Mouse (Mus musculus): Measurements from ENCODE around the gene Fam196b. TPM values are rescaled to one million over a fixed set of nuclear protein-coding genes. Genes with fewer than 3 reads are reported as not detected.

The Fam196b gene
- polyA plus RNA-seq, 1 experiment = not detected

GRCm38 (mm10) chr11:34384178-34384577 lies 69.6 kb downstream of the Fam196b start:
- Histone ChIP-seq H3K4me3 (ENCODE audit: insufficient read depth, low read depth, low read length) (no peak overlapping the region), H3K27ac (ENCODE audit: insufficient read depth, low read depth, low read length) (no peak overlapping the region), H3K4me1 (ENCODE audit: control insufficient read depth, insufficient read depth, low read length) (no peaks in the 10 kb centered on the region)
- TF ChIP-seq CTCF (IDR thresholded peaks at IDR 0.05; ENCODE audit: insufficient read depth, low read depth, low read length) = no peak
- TF ChIP-seq POLR2A (IDR thresholded peaks at IDR 0.05; ENCODE audit: insufficient read depth, low read depth, low read length) = no peak
- 80% methylated on average over 4 of the region's 4 CpGs for WGBS

DNA sequence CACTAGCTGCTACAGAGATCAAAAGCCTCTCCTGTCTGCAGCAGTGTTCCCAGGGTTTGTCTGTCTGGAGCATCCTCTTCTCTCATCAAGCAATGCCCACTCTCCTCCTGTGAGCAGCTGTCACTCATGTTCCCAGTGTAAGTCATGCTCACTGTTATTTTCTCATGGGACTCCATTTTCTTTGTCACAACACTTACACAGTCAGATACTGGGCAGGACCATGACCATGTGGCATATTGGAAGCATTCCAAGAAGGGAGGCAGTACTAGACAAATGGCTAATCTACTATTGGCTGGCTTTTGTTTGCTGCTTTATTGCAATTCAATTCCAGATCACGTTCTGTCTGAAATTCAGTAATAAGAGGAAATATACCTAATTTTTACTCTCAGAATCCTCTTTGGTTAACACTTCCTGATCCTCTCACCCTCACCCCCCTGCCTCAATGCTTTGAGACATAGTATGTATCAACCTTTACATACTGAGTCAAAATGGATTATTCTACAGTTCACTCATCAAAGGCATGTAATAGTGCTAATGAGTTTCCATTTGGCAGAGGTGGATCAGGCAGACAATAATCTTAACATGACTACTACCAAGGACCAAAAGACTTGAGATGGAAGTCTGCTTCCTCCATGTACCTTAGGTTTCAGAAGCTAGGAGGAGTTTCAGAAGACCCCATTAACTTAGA lies 70.5 kb downstream of the Fam196b start:
- TF ChIP-seq CTCF (IDR thresholded peaks at IDR 0.05; ENCODE audit: insufficient read depth, low read depth, low read length) (no peak), POLR2A (IDR thresholded peaks at IDR 0.05; ENCODE audit: insufficient read depth, low read depth, low read length) (no peak)
- WGBS = 37% methylated on average over 1 of the region's 1 CpGs
- Histone ChIP-seq H3K27ac (ENCODE audit: insufficient read depth, low read depth, low read length) (no peak overlapping the region), H3K4me3 (ENCODE audit: insufficient read depth, low read depth, low read length) (no peak overlapping the region), H3K4me1 (ENCODE audit: control insufficient read depth, insufficient read depth, low read length) (no peaks in the 10 kb centered on the region)

DNA sequence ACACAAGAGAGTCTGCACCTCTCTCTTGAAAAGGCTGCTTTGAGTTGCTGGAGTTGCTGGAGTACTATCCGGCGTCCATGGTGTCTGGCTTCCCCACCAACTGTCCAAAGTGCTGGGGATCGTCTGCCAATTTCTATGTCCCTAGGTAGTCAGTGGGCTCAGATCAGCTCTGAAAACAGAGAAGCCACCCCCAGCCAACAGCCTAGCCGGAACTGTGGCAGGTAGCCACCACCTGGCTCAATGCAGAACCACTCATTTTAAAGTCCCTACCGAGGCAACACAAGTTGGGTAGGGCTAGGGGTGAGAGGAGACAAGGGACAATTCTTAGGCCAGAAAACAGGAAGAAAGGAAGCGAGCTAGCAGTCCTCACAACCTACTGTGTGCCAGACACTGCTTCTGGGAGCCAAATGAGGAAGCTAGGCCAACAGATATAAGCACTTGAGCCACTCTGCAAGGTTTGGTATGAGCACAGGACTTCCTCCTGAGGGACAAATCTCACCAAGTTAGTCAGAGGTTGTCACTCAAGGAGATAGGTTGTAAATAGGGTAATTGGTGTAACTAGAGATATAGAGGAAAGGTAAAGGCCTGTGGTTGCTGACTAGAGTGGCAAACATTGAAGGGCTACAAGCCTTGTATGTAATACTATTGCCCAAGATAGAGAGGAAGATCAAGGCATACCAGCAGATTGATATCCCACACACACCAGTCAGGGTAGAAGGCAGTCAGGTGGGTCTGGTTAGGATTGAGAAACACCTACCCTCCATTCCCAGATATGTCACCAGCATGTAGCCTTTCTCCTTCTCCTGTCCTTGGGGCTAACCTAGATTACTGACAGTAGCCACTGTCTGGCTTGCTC lies 74.9 kb downstream of the Fam196b start:
- TF ChIP-seq CTCF (IDR thresholded peaks at IDR 0.05; ENCODE audit: insufficient read depth, low read depth, low read length) (no peak), POLR2A (IDR thresholded peaks at IDR 0.05; ENCODE audit: insufficient read depth, low read depth, low read length) (no peak)
- 92% methylated on average over 6 of the region's 6 CpGs for WGBS

DNA sequence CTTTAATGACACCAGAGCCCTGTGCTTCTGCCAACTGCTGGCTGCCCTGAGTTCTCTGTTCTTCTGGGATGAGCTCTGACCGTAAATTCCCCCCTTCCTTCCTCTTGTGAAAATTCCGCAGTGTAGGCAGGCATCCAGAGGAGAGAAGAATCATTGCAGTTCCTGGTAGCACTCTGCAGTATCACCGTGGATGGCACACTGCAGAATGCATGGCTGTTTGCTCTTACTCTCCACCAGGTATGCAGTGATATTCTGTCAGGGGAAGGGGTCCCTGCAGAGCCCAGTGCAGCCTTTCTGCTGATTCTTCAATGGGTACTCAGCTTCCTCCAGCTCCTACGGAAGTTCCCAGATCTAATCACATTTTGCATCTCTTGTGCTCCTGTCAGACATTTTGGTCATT lies 77.5 kb downstream of the Fam196b start:
- Histone ChIP-seq H3K27ac (ENCODE audit: insufficient read depth, low read depth, low read length) (no peak overlapping the region), H3K4me1 (ENCODE audit: control insufficient read depth, insufficient read depth, low read length) (no peaks in the 10 kb centered on the region), H3K4me3 (ENCODE audit: insufficient read depth, low read depth, low read length) (no peak overlapping the region)
- 50% methylated on average over 4 of the region's 4 CpGs for WGBS
- TF ChIP-seq POLR2A (IDR thresholded peaks at IDR 0.05; ENCODE audit: insufficient read depth, low read depth, low read length) (no peak), CTCF (IDR thresholded peaks at IDR 0.05; ENCODE audit: insufficient read depth, low read depth, low read length) (no peak)

More for the DNA sequence above, 74.9 kb downstream of the Fam196b start:
- H3K4me3 ChIP-seq (ENCODE audit: insufficient read depth, low read depth, low read length) = no peak overlapping the region
- no peak overlapping the region for H3K27ac ChIP-seq (ENCODE audit: insufficient read depth, low read depth, low read length)
- no peaks in the 10 kb centered on the region for H3K4me1 ChIP-seq (ENCODE audit: control insufficient read depth, insufficient read depth, low read length)

DNA sequence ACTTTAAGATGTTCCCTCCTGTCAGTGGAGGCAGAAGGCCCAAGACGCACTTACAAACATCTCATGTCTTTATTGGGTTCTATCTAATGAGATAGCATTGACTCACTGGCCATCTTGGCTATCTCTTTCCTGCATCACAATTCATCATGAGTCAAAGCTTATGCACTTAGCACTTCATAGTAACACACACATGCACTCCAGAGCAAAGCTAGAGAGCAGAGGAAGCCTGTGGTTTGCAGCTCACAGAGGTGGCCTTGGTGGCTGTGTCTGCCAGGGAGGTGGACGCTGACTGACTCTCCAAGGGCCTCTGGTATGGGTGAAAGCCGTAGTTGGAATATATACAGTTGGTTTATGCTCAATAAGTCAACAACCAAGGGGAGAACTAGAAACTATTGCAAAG lies 81.2 kb downstream of the Fam196b start:
- TF ChIP-seq CTCF (IDR thresholded peaks at IDR 0.05; ENCODE audit: insufficient read depth, low read depth, low read length) (no peak), POLR2A (IDR thresholded peaks at IDR 0.05; ENCODE audit: insufficient read depth, low read depth, low read length) (no peak)
- peaks cover 1% of the 10 kb centered on the region; the same call in 1 of the 2 replicates for H3K4me1 ChIP-seq (ENCODE audit: control insufficient read depth, insufficient read depth, low read length)
- H3K27ac ChIP-seq (ENCODE audit: insufficient read depth, low read depth, low read length) = no peak overlapping the region
- H3K4me3 ChIP-seq (ENCODE audit: insufficient read depth, low read depth, low read length) = no peak overlapping the region
- WGBS = 93% methylated on average over 3 of the region's 3 CpGs

DNA sequence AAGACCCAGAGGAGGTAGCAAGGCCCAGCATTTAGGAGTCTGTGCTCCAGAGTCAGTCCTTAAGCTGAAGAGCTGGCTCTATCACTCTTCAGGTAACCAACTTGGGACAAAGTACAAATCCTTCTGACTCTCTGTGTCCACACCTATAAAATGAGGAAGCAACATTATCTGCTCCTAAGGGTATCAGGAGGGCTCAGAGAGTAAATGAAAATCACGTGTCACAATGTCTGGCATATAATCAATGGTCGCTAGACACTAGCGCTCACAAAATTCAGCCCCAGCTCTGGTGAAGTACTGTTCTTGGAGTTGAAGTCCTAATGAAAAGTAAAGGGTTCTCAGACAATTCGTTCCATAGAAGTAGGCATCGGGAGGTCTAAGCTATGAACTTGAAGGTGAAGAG lies 83.0 kb downstream of the Fam196b start:
- peaks cover 3% of the 10 kb centered on the region; the same call in 1 of the 2 replicates for H3K4me1 ChIP-seq (ENCODE audit: control insufficient read depth, insufficient read depth, low read length)
- 92% methylated on average over 5 of the region's 5 CpGs for WGBS

GRCm38 (mm10) chr11:34398555-34398954 lies 83.9 kb downstream of the Fam196b start:
- TF ChIP-seq POLR2A (IDR thresholded peaks at IDR 0.05; ENCODE audit: insufficient read depth, low read depth, low read length) (no peak), CTCF (IDR thresholded peaks at IDR 0.05; ENCODE audit: insufficient read depth, low read depth, low read length) (no peak)
- WGBS = 100% methylated on average over 2 of the region's 2 CpGs
- H3K4me1 ChIP-seq (ENCODE audit: control insufficient read depth, insufficient read depth, low read length) = peaks cover 3% of the 10 kb centered on the region; the same call in 1 of the 2 replicates
- no peak overlapping the region for H3K27ac ChIP-seq (ENCODE audit: insufficient read depth, low read depth, low read length)
- no peak overlapping the region for H3K4me3 ChIP-seq (ENCODE audit: insufficient read depth, low read depth, low read length)

More for the DNA sequence above, 83.0 kb downstream of the Fam196b start:
- Histone ChIP-seq H3K27ac (ENCODE audit: insufficient read depth, low read depth, low read length) (no peak overlapping the region), H3K4me3 (ENCODE audit: insufficient read depth, low read depth, low read length) (no peak overlapping the region)
- no peak for TF ChIP-seq CTCF (IDR thresholded peaks at IDR 0.05; ENCODE audit: insufficient read depth, low read depth, low read length)
- TF ChIP-seq POLR2A (IDR thresholded peaks at IDR 0.05; ENCODE audit: insufficient read depth, low read depth, low read length) = no peak

GRCm38 (mm10) chr11:34401343-34401742 lies 86.7 kb downstream of the Fam196b start:
- 94% methylated on average over 8 of the region's 8 CpGs for WGBS
- no peak overlapping the region for H3K4me3 ChIP-seq (ENCODE audit: insufficient read depth, low read depth, low read length)
- H3K4me1 ChIP-seq (ENCODE audit: control insufficient read depth, insufficient read depth, low read length) = peaks cover 3% of the 10 kb centered on the region; the same call in 1 of the 2 replicates
- H3K27ac ChIP-seq (ENCODE audit: insufficient read depth, low read depth, low read length) = no peak overlapping the region
- TF ChIP-seq POLR2A (IDR thresholded peaks at IDR 0.05; ENCODE audit: insufficient read depth, low read depth, low read length) (no peak), CTCF (IDR thresholded peaks at IDR 0.05; ENCODE audit: insufficient read depth, low read depth, low read length) (no peak)

DNA sequence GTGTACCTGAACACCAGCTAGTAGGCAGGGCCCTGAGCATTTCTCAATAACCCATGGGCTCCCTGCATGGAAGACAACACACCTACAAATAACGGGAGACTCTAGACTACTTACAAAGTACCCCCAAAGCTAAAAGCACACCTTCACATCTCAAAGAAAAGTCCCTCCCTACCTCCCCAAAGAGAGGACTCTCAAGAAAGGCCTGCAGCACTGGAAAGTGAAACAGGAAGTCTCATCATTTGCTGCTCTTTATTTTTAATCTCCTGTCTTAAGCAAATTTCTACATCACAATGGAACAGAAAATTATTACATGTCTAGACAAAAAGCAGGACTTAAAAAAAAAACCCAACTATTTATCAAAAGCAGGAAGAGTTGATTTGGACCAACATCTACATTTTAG lies 90.7 kb downstream of the Fam196b start:
- H3K27ac ChIP-seq (ENCODE audit: insufficient read depth, low read depth, low read length) = no peak overlapping the region
- H3K4me1 ChIP-seq (ENCODE audit: control insufficient read depth, insufficient read depth, low read length) = peaks cover 3% of the 10 kb centered on the region; the same call in 1 of the 2 replicates
- WGBS = 83% methylated on average over 1 of the region's 1 CpGs
- TF ChIP-seq POLR2A (IDR thresholded peaks at IDR 0.05; ENCODE audit: insufficient read depth, low read depth, low read length) (no peak), CTCF (IDR thresholded peaks at IDR 0.05; ENCODE audit: insufficient read depth, low read depth, low read length) (no peak)
- no peak overlapping the region for H3K4me3 ChIP-seq (ENCODE audit: insufficient read depth, low read depth, low read length)
